Mouse (Mus musculus): Measurements from ENCODE around the gene Hprt.
A peak's percentile ranks its signal among the peaks of the same experiment; 100 is the strongest.
"Not testable (repeated sequence)": the region's sequence is repeated elsewhere in the genome, so short reads cannot be mapped to it uniquely, and the experiment has no call there.

Gene Hprt

DNA sequence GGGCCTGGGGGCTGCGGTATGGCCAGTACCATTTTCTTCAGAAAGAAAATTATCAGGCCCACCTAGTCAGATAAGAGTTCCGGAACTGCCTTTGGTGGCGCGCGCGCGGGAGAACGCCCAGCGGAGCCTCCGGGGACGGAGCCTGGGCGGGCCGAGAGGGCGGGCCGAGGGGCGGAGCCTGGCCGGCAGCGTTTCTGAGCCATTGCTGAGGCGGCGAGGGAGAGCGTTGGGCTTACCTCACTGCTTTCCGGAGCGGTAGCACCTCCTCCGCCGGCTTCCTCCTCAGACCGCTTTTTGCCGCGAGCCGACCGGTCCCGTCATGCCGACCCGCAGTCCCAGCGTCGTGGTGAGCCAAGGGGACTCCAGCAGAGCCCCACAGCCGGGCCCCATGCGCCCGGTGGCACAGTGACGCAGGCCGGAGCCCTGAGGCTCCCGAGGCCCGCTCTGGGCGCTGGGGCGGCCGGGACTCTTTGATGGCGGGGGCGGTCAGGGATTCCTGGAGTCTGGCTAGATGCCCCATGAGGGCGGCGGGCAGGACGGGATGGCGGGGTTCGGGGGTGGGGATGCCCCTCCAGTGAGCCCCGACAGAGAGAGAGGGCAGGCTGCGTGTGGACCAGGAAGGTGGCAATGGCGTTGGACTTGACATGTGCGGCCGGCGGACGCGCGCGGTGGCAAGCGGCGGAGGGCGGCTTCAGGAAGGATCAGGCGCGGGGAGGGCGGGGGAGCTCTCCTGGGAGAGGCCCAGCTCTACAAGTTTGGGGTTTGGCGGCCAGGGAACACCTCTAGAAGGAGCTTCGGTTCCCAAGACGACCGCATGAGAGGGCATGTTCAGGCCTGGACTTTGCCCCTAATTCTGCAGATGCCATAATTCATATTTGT, at the start of gene Hprt:
Gene Hprt (plus strand): TSS at position 233 of the 879 bp plus-strand sequence.
- peak; percentile 65 for DNase-seq (ENCODE audit: low read depth)

DNA sequence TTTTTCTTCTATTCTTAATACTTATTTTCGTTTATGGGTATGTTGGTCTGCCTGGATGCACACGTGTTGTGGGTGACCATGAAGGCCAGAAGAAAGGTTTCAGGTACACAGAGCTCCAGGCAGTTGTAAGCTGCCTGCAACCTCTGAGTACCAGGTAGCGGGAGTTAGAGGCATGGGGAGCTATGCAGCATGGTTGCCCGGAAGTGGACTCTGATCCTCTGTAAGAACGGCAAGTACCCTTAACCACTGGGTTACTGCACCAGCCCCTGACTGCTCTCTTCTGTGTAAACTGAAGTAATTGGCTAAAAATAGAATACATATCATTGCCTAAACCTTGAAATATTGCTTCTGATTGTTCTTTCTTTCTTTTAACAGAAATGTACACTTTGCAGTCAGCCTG, 42.4 kb upstream of the Hprt start:
- no peak for DNase-seq (ENCODE audit: low read depth)

DNA sequence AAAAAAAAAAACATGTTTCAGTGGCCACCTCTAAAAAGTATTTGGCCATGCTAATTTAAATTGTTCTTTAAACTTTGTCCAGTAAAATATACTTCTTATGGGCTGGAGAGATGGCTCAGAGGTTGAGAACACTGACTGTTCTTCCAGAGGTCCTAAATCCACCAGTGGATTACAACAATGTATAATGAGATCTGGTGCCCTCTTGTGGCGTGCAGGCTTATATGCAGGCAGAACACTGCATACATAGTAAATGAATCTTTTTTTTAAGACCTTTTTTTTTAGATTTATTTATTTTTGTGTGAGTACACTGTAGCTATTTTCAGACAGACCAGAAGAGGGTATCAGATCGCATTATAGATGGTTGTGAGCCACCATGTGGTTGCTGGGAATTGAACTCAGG, 38.2 kb upstream of the Hprt start:
- DNase-seq (ENCODE audit: low read depth), result no peak

DNA sequence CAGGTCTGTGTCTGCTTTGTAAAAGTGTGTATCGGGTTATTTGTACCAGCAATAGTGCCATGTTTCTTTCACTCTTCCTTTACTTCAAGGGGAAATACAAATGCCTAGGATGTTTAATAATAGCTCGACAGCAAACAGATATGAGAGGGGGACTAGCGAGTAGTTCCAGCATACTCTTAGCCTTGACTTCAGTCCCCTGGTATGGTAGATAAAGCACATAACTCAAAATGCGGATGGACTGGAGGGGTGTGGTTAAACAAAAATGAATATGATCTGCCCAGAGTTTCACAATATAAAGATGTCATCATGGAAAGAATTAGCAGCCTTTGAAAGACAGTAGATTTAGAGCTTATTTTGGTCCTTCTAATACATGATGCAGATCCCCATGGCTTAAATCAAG, 31.0 kb upstream of the Hprt start:
- DNase-seq (ENCODE audit: low read depth), result no peak

DNA sequence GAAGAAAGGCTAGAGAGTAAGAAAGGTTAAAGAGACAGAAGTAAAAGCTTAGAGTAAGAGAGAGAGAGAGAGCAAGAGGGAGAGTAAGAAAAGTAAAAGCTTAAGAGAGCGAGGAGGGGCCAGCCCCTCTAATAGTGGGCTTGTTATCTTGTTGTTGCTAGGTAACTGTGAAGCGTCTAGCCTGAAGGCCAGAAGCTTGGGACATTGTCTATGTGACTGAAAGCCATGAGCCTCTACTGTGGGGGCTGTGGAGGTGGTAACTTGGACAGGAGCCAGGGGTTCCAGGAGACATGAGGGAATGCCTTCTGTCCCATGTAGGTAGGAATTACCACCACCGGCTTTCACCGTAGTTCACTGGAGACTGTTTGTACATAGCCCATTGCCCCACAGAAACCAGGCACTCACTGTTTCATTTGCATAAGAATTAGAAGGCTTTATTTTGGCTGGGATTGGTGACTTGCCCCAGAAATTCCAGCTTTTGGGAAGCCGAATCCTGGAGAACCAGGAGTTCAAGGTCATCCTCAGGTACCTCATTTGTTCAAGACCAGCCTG, 26.3 kb upstream of the Hprt start:
- no peak for DNase-seq (ENCODE audit: low read depth)

DNA sequence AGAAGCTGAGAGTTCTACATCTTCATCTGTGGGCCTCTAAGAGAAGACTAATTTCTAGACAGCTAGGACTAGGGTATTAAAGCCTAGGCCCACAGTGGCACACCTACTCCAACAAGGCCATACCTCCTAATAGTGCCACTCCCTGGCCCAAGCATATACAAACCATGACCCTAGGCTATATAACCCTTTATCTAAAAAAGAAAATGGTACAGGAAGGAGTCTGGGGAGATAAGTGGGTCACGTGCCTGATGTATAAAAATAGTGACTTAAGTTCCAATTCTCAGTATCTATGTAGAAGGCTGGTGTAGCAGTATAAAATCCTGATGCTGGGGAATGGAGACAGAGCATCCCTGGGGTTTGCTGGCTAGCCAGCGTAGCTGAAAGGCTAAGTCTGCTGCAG, 22.8 kb upstream of the Hprt start:
- DNase-seq (ENCODE audit: low read depth), result no peak

DNA sequence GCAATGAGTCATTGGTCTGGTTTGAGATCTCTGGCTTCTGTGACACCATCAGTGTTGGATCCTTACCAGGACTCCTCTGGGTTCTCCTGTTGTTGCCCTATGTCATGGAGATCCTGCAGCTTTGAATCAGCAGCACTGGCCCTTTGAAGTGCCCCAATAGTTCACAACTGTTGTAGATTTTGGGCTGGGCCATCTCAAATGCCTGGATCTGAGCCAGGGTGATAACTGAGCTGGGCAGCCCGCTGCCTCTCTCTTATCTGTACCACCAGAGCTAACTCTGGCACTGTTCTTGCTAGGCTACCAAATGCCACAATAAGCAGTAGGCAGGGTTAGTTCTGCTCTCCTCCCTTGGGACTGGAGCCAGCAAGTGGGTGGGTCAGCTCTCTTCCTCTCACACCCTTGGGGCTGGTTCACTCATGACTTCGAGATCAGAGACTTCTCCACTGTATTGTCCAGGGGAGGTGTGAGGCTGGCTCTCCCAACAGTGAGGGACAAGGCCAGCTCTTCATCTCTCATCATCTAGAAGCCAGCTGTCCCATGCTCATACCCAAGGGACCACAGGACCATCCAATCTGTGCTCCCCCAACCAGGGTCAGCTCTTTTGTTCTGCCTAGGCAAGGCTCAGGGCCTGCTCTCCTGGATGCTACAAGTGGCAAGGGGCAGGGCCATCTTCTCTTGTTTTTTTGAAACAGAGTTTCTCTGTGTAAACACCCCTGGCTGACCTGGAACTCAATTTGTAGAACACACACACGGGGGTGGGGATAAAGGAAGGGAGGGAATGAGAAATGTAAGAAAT, 16.5 kb upstream of the Hprt start:
- peak; percentile 74 for DNase-seq (ENCODE audit: low read depth)

DNA sequence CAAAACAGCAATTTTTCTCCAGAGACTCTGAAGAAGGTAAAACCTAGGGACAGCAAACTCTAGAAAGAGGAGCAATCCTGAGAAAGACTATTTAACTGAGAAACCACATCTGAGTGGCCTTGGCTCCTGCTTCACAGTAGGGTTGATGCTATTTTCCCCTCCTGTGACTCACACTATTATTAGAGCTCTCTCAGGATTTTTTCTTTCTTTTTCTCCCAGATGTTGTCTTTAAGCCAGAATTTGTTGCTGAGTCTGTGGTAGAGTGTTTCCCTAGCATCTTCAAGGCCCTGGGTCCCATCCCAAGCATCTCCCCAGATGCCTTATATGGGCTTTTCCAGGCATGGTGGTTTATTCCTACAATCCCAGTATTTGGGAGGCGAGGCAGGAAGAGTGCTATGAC, 15.8 kb upstream of the Hprt start:
- DNase-seq (ENCODE audit: low read depth), result no peak

DNA sequence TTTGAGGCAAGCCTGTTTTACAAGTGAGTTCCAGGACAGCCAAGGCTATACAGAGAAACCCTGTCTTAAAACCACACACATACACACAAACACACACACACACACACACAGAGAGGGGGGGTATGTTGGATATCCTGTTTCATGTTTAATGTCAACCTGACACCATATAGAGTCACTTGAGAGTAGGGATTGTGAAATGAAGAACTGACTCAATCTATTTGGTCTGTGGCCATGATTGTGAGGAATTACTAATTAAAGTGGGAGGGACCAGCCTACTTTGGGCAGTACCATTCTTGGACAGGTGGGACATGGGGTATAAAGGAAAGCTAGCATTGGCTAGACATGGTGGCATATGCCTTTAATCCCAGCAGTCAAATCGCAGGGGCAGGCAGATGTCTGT, 15.3 kb upstream of the Hprt start:
- DNase-seq (ENCODE audit: low read depth), result no peak

DNA sequence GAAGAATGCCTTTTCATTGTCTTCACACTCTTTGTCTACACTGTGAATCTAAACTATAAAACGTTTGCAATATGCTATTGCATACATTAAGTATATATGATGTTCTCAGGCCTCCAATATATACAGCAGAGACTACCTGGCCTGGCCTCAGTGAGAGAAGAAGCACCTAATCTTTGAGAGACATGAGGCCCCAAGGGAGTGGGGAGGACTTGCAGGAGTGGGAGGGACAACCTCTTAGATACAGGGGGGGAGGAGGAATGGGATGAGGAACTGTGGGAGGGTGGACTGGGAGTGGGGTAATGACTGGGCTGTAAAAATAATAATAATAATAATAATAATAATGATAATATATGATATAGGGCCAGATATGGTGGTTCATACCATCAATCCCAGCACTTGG, 9.4 kb upstream of the Hprt start:
- DNase-seq (ENCODE audit: low read depth), result no peak

DNA sequence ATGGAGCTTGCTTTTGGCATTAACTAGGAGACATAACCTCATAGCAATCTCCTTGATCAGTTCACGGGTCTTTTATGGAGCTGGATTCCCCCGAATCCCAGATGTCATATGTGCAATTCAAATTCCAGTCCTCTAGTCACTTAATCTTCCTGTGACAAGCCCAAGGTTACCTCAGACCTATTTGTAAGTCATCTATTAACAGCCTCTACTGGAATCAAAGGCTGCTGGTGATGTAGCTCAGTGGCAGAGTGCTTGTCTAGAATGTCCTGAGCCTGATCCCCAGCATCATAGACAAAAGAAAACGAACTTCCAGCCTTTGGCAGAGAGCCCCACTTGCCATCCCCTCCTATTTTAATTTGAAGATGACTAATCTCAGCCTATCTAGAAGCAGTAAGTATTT, 6.6 kb upstream of the Hprt start:
- no peak for DNase-seq (ENCODE audit: low read depth)

DNA sequence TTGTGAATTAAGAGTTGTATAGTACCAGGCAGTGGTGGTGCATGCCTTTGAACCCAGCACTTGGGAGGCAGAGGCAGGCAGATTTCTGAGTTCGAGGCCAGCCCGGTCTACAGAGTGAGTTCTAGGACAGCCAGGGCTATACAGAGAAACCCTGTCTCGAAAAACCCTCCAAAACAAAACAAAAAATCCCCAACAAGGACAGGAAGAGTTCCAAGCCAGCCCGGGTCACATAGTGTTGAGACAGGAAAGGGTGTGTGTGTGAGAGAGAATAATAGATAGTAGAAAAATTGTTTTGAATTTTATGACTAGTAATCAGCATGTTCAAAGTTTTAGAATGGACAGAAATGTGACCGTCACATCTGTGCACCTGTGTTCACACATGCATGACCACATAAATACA, 6.8 kb downstream of the Hprt start:
- DNase-seq (ENCODE audit: low read depth), result not testable (repeated sequence)

DNA sequence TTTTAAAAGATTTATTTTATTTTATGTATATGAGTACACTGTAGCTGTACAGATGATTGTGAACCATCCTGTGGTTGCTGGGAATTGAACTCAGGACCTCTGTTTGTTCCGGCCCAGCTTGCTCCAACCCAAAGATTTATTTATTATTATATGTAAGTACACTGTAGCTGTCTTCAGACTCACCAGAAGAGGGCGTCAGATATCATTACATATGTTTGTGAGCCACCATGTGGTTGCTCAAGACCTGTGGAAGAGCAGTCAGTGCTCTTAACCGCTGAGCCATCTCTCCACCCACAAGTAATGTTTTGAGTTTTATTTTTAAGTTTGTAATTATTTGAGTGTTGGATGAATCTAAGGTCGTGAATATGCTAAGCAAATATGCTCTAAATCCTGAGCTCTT, 16.9 kb downstream of the Hprt start:
- not testable (repeated sequence) for DNase-seq (ENCODE audit: low read depth)

DNA sequence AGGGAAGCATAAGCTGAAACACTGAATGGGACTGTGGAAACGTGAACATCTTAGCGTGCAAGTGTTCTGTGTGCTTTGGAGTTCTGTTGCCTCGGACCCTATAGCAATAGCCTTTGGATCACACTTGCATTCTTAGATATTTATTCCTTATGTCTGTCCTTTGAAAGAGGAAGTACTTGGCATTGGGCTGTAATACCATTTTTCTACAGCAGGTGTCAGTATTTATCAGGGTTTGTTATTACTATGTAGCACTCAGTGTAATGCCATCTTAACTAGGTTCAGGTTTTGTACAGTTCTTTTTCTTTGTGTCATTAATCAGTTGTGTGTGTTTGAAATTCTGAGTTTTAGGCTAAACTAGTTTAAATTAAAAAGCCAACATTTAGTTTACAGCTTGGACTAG, 18.1 kb downstream of the Hprt start:
- DNase-seq (ENCODE audit: low read depth), result peak; percentile 67

DNA sequence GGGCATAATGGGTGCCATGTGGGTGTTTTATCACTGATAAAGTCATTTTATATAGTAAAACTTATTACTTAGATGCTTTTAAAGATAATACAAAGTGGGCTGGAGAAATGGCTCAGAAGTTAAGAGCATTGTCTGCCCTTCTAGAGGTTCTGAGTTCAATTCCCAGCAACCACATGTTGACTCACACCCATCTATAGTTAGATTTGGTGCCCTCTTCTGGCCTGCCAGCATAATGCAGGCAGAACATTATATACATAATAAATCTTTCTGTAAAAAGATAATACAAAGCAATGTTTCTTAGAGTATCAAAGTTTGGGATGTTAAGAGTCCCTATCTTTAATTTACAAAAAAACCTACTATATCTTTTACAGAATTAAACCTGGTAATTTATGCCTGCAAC, 27.6 kb downstream of the Hprt start:
- no peak for DNase-seq (ENCODE audit: low read depth)

DNA sequence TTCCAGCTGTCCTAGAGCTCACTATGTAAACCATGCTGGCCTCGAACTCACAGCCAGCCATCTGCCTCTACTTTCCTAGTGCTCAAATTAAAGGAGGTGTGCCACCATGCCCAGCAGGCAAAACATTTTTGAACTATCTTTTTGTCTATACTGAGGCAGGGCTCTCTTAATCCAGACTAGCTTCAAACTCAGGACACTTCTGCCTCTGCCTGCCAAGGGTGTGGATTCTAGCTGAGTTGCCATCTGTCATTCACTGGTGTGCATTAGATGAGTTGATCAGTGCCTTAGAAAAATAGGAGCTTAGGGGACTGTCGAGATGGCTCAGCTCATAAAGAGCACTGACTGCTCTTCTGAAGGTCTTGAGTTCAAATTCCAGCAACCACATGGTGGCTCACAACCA, 35.1 kb downstream of the Hprt start:
- DNase-seq (ENCODE audit: low read depth), result no peak

DNA sequence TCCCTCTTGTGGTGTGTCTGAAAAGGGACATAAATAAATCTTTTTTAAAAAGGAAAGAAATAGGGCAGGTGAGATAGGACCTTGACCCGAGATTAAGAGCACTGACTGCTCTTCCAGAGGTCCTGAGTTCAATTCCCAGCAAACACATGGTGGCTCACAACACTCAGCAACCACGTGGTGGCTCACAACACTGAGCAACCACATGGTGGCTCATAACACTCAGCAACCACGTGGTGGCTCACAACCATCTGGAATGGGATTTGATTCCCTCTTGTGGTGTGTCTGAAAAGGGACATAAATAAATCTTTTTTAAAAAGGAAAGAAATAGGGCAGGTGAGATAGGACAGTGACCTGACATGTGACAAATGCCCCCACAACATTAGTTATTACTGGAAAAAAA, 36.3 kb downstream of the Hprt start:
- not testable (repeated sequence) for DNase-seq (ENCODE audit: low read depth)

DNA sequence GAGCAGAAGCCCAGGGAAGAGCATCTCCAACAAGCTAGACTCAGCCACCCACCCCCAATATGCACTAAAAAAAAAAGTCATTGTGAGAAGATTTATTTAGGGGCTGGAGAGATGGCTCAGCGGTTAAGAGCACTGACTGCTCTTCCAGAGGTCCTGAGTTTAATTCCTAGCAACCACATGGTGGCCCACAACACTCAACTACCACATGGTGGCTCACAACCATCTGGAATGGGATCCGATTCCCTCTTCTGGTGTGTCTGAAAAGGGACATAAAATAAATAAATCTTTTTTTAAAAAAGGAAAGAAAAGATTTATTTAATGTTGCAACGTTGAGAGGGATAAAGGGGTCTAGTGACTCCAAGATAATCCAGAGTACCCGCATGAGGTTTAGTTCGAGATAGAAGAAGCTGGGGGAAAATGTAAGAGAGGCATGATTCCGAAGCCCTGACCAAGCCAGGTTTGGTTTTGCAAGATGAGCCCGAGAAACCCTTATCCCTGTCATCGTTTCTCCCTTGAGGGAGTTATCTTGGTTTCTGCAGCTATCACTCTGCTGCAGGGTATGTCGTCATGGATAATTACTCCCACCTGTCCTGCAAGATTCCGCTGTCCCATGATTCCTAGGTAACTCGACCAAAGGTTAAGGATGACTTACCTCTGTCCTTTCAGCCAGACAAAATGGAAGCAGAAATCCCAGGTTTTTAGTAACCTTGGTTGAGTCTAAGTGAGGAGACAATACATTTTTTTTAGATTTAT, 37.7 kb downstream of the Hprt start:
- no peak for DNase-seq (ENCODE audit: low read depth)

DNA sequence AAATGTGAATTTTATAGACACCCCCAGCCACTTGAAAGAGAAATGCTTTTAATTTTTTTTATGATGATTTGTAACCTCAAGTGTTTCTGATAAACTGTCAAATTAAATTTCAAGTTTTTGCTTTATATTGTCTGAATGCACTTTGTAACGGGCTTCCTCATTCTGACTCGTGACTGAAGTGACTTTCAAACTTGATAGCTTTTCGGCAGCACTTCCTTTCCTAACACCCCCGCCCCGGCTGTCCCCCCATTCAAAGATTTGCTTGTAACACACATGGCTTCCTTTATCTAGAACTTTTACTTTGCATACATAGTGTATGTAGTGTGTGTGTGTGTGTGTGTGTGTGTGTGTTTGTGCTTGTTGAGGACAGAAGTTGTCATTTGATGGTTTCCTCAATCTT, 41.6 kb downstream of the Hprt start:
- DNase-seq (ENCODE audit: low read depth), result no peak

DNA sequence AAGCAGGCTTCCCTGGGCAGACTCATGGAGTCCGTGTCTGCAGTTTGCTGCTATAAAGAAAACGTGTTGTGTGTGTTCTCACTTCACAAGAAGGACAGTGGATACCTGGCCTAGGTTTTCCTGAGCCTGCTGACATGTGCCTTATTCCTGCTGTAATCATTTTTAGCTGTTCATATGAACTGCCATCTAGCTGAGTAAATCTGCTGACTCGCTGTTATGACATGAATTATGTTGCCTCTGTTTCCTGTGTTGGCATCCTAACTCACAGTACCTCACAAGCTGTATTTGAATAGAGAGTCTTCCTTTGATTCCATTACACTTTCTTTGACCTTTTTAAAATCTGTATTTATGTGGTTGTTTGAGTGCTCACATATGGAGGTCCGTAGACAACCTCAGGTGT, 50.3 kb downstream of the Hprt start:
- no peak for DNase-seq (ENCODE audit: low read depth)

DNA sequence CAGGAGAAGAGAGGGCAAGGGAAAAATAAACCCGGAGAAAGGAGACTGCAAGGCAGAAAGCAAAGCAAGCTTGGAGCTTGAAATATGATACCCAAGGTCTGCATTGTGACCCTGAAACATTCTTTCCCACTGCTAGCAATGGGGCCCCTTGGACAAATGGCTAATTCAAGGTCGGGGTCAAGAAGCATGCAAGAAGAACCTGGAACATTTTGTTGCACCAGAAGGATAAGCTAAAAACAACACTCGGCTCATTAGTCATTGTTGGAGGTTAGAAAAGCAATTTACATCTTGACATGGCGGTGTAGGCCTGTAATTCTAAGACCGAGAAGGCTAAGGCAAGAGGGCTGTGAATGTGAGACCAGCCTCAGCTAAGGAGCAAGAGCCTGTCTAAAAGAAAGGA, 51.7 kb downstream of the Hprt start:
- DNase-seq (ENCODE audit: low read depth), result no peak

DNA sequence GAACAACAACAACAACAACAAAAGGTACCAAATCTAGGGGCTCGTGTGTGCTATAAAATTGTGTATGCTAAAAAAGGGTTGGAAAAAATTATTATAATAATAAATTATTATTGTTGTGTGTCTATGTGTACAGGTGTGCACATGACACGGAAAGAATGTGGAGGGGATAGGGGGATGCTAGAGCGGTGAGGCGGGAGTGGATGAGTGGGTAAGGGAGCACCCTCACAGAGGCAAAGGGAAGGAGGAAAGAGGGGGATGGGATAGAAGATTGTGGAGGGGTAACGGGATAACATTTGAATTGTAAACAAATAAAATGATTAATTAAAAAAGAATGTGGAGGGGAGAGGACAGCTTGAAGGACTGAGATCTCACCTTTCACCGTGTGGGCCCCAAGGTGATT, 52.2 kb downstream of the Hprt start:
- no peak for DNase-seq (ENCODE audit: low read depth)

Measured in c-Kit-positive CD71-positive TER-119-negative erythroid progenitor cells, embryonic 14.5 days (primary cell).